Mouse (Mus musculus): ENCODE results near the gene Stk32b. TPM values are rescaled to one million over a fixed set of nuclear protein-coding genes. Genes with fewer than 3 reads are reported as not detected.

The Stk32b gene
- polyA plus RNA-seq, 1 experiment from 2014 or later = 0.43 TPM

- no peaks in the 10 kb centered on the region for H3K36me3 ChIP-seq (ENCODE audit: insufficient read depth)
- no peak overlapping the region for H3K27ac ChIP-seq (ENCODE audit: low read depth)
- no peak overlapping the region for H3K9ac ChIP-seq
- DNase-seq (no peak), ATAC-seq (ENCODE audit: insufficient read depth) (no peak)
- H3K4me3 ChIP-seq (ENCODE audit: low read depth, low read length) = no peak overlapping the region
- no peaks in the 10 kb centered on the region for H3K27me3 ChIP-seq (ENCODE audit: insufficient read depth, low read length)
- WGBS = 66% methylated on average over 2 of the region's 2 CpGs
- no peaks in the 10 kb centered on the region; the same call in 1 of the 2 replicates for H3K9me3 ChIP-seq (ENCODE audit: low read depth, low read length)
- TF ChIP-seq CTCF (IDR thresholded peaks at IDR 0.05; ENCODE audit: low read depth) = no peak
- no peaks in the 10 kb centered on the region for H3K4me1 ChIP-seq (ENCODE audit: insufficient read depth)
- H3K4me2 ChIP-seq = no peak overlapping the region
Measured at GRCm38 (mm10) chr5:37442767-37443166, 274.2 kb downstream of the Stk32b start.

DNA sequence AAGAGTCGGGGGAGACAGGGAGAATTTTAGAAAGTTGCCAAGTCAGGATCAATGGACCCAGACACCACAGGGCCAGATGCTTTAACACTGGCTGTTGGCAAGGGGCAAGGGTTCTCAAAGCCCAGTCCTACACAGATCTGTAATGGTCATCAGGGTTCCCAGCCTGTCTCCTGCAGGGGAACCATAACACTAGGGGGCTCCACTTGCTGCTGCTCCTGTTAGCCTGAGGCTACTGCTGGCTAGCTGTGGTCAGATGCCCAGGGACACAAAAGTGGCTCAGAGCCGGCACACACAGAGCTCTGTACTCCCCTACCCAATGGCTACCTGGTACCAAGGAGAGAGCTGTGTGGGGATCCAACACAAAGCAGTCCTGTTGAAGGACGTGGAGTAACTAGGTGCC, 281.6 kb downstream of the Stk32b start:
- TF ChIP-seq CTCF (IDR thresholded peaks at IDR 0.05; ENCODE audit: low read depth) = no peak
- H3K27ac ChIP-seq (ENCODE audit: low read depth) = no peak overlapping the region
- no peaks in the 10 kb centered on the region for H3K27me3 ChIP-seq (ENCODE audit: insufficient read depth, low read length)
- H3K36me3 ChIP-seq (ENCODE audit: insufficient read depth) = no peaks in the 10 kb centered on the region
- no peaks in the 10 kb centered on the region for H3K9me3 ChIP-seq (ENCODE audit: low read depth, low read length)
- 59% methylated on average over 3 of the region's 3 CpGs for WGBS
- H3K4me3 ChIP-seq (ENCODE audit: low read depth, low read length) = no peak overlapping the region
- no peak overlapping the region for H3K4me2 ChIP-seq
- H3K9ac ChIP-seq = no peak overlapping the region
- ATAC-seq (ENCODE audit: insufficient read depth) (no peak), DNase-seq (no peak)
- H3K4me1 ChIP-seq (ENCODE audit: insufficient read depth) = no peaks in the 10 kb centered on the region

DNA sequence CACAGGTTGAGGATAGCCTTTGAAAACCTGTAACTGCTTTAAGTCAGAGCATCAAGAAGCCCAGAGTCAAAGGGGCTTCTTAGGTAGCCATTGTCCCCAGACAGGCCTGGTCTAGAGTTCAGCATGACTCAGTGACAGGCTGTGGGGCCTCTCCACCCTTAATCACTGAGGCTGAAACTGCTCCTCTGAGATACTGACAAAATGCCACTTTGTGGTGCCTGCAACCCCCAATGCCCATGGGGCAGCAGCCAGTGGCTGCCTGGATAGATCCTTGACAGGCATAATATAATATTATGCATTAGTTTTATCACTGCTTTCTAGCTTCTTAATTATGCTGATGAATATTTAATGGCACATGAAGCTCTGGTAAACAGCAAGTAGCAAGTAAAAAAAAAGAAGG, 289.8 kb downstream of the Stk32b start:
- no peak for DNase-seq
- Histone ChIP-seq H3K27me3 (ENCODE audit: insufficient read depth, low read length) (no peaks in the 10 kb centered on the region), H3K9ac (no peak overlapping the region), H3K4me2 (no peak overlapping the region), H3K27ac (ENCODE audit: low read depth) (no peak overlapping the region), H3K4me1 (ENCODE audit: insufficient read depth) (no peaks in the 10 kb centered on the region), H3K4me3 (ENCODE audit: low read depth, low read length) (no peak overlapping the region), H3K36me3 (ENCODE audit: insufficient read depth) (peaks cover 17% of the 10 kb centered on the region; the same call in 1 of the 2 replicates), H3K9me3 (ENCODE audit: low read depth, low read length) (no peaks in the 10 kb centered on the region)
- no peak for TF ChIP-seq CTCF (IDR thresholded peaks at IDR 0.05; ENCODE audit: low read depth)
- no peak for ATAC-seq (ENCODE audit: insufficient read depth)

GRCm38 (mm10) chr5:37419028-37419427, 297.9 kb downstream of the Stk32b start:
- H3K4me2 ChIP-seq = no peak overlapping the region
- no peak overlapping the region for H3K9ac ChIP-seq
- H3K27ac ChIP-seq (ENCODE audit: low read depth) = no peak overlapping the region
- WGBS = 82% methylated on average over 6 of the region's 6 CpGs
- DNase-seq (no peak), ATAC-seq (ENCODE audit: insufficient read depth) (no peak)
- no peak overlapping the region for H3K4me3 ChIP-seq (ENCODE audit: low read depth, low read length)
- H3K4me1 ChIP-seq (ENCODE audit: insufficient read depth) = no peaks in the 10 kb centered on the region
- no peak for TF ChIP-seq CTCF (IDR thresholded peaks at IDR 0.05; ENCODE audit: low read depth)
- peaks cover 49% of the 10 kb centered on the region; the same call in 1 of the 2 replicates for H3K36me3 ChIP-seq (ENCODE audit: insufficient read depth)
- H3K27me3 ChIP-seq (ENCODE audit: insufficient read depth, low read length) = no peaks in the 10 kb centered on the region
- H3K9me3 ChIP-seq (ENCODE audit: low read depth, low read length) = no peaks in the 10 kb centered on the region

Other genes starting within 250 kb of the Stk32b start
- gene Cytl1, start 18.3 kb upstream of the Stk32b start, polyA plus RNA-seq (2014; fragmentation: Nextera tagmentation; extraction: Ambion mirVana) = 29.2 and 31.5 TPM in 2 replicates
- 2.9 and 3.1 TPM in 2 replicates for gene Msx1, start 107.4 kb upstream of the Stk32b start, polyA plus RNA-seq (2014; fragmentation: Nextera tagmentation; extraction: Ambion mirVana)

Measured in lung, embryonic 14.5 days (tissue).